Mouse (Mus musculus): Measurements from ENCODE around the gene Ubac1.

The Ubac1 gene

DNA sequence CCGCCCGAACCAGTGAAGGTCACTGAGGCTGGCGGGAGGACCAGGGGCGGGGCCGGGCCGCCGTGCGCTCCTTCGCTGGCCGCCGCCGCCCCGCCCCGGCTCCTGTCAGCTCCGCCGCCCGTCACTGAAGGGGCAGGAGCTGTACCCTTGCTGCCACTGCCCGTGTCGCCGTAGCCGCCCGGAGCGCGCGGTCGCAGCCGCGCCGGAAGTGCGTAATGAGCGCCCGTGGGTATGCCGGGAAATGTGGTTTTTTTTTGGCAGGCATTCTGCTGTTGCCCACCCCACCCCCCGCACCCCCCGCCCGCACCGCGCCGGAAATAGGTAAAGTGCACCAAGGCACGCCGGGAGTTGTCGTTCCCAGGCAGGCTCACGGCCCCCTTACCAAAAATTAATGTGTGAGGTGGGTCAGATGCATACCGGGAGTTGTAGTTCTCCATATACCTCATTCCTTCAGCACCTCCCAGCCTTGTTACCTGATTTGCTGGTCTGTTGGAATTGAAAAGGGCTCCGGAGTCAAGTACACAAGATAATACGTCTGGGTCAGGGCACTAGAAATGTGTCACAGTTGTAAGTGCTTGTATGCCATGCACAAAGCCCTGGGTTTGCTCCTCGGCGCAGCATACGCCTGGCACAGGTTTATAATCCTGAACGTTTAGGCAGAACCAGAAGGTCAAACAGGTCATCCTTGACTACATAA, at the start of gene Ubac1:
Ubac1 (minus strand) TSS at position 187 of the 697 bp plus-strand sequence.
- peak; percentile 95 for DNase-seq (ENCODE audit: low read depth, low spot score)

DNA sequence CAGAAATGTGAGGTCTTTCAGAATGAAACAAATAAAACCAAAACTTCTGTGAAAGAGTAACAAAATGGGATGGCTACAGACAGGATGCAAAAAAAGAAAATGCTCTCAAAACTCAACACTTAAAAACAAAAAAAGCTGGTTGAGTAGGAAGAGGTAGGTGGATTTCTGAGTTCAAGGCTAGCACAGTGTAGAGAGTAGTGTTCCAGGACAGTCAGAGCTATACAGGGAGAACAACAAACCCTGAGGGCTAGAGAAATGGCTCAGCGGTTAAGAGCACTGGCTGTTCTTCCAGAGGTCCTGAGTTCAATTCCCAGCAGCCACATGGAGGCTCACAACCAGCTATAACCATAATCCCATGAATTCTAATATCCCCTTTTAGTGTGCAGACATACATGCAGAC, 47.0 kb upstream of the Ubac1 start:
- DNase-seq (ENCODE audit: low read depth, low spot score), result no peak

DNA sequence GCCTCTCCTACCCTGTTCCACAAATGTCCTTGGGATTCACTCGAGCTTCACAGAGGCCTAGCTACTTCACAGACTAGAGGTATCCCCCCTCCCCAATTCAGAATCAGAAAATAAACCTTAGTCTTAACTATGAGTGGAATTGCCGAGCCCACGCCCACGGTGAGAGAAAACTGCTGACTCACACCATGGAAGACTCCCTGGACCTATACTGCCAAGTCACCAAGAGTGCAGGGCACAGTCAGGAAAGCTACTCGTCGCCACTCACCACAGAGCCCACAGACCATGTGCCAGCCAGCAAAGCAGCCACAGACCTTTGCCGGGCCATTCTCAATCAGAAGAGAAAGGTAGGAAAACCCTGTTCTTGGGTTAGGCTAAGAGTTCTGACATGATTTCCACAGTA, 46.6 kb upstream of the Ubac1 start:
- DNase-seq (ENCODE audit: low read depth, low spot score), result no peak

DNA sequence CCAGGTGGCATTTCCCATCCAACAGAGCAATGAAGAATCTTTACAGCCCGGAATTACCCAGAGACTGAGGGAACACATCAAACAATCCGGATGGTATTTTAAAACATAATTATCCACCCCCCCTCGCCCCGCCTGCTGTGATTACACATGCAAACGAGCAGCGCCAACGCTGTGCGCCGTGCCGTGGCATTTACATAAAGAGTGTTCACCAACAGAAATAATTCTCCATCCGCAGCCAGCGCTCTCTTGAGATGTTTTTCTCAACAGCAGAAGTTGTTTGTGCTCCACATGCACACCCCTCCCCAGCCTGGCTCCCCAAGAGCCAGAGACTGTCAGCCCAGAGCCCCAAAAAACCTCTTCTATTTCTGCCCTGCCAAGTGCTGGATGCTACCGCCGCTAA, 45.0 kb upstream of the Ubac1 start:
- DNase-seq (ENCODE audit: low read depth, low spot score), result no peak

DNA sequence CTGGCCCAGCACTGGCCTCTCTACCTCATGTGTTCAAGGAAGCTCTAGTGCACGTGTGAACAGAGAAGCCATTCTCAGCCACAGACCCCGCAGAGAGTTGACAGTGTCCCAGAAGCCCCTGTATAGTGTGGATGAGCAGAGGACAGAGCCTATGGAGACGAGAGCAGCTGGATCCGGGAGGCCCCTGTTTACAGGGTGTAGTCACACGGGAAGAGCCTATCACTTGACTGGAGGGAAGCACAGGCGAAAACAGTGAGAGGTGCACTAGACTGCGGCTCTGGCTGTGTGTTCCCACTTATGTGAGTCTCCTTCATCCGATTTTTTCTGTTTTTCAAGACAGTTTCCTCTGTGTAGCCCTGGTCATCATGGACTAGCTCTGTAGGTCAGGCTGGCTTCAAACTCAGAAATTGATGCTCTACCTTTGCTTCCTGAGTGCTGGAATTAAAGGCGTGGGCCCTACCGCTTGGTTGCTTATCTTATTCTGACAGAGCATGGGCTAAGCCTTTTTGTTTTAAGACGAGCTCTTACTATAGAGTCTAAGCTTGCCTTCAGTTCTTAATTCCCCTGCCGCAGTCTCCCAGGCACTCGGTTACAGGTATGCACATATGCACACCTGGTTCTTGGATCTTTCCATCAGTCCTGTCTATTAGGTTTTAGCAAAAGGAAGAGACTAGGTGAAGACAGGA, 41.3 kb upstream of the Ubac1 start:
- DNase-seq (ENCODE audit: low read depth, low spot score), result no peak

DNA sequence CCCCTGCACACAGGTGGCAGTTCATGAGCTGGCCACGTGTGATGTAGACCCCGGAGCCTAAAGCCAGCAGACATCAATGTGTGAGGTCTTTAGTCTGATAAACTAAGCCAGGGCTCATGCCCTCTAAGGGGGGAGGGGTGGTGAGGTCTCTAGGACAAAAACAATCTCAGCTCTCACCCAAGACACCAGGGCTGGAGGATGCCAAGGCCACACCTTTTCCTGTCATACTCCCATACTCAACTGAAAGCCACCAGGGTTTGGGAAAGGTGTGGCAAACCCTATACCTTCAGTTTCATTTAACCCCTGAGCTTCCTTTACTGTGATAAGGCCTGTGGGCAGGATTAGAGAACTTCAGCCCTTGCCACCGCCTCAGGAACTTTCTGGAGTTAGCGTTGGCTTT, 40.7 kb upstream of the Ubac1 start:
- no peak for DNase-seq (ENCODE audit: low read depth, low spot score)

DNA sequence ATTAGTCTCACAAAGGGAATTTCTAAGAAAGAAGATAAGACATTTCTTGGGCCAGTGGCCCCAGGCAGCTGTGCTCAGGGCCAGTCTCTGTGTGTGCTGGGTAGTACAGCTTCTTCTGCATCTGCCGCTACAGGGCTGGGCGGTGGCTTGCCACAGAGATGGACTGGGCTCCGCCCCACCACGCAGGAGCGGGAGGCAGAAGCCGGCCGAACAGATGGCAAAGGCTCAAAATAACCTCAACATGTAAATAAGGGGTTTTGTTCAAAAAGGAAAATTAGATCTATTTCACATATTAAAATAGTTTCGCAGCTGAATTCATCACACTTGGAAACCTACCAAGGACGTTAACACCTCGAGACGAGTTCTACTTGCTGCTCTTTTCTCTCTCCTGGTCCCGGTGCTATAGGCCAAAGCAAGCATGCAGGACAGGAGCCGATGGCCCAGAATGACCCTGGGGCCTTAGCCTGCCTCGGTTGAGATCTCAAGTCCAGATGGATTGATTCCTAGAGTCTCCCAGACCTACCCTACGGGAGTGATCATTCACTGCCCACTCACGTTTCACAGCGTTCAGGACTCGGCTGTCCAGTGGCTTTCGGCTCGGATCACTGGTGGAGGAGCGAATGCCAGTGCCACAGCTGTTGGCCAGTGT, 39.6 kb upstream of the Ubac1 start:
- DNase-seq (ENCODE audit: low read depth, low spot score), result no peak

DNA sequence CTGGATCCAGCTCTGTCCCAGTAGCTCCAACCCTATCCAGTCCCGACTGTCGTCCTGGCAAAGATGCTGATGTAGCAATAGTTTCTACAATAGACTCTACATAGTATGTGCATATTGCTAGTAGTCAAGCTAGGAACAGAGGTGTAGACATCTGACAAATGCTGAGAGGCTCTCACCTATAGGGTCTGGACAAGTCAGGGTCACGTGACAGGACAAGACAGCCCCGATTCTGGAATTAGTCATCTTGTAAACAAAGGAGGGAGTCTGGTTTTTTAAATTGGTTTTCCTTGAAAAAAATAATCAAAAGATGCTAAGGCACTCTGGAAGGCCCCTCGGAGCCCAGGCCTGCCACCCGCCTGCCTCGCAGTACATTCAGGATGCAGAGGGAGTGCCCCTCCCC, 35.5 kb upstream of the Ubac1 start:
- no peak for DNase-seq (ENCODE audit: low read depth, low spot score)

DNA sequence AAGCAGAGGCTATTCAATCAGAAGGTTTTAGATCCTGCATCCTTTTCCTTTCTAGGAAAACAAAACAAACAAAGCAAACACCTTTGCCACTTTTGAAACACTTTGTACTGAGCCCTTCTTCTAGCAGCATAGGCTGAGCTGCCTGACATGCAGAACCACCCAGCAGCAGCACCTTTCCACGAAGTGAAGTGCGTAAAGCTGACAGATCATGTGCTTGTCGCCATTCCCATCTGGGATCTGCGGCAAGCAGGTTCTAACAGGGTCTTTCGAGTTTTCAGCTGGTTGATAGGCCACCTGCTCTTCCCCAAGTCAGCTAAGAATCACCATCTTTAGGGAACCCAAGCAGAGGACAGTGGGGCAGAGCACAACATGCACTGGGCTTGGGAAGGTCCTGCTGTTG, 34.7 kb upstream of the Ubac1 start:
- DNase-seq (ENCODE audit: low read depth, low spot score), result no peak

DNA sequence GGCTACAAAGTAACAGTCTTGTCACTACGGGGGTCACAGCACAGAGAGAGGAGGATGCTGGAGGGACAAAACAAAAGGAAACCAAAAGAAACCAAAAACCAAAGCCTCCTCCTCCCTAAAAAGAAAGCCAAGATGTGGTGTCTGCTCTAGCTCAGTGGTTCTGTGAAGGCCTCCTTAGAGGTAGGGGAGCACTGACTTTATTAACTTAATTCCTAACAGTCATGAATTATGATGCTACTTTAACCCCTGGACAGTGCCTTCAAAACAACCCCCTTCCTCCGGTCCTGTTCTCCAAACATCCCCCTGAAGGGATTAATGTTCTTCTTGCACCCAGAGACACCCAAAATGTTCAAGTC, 34.2 kb upstream of the Ubac1 start:
- no peak for DNase-seq (ENCODE audit: low read depth, low spot score)

DNA sequence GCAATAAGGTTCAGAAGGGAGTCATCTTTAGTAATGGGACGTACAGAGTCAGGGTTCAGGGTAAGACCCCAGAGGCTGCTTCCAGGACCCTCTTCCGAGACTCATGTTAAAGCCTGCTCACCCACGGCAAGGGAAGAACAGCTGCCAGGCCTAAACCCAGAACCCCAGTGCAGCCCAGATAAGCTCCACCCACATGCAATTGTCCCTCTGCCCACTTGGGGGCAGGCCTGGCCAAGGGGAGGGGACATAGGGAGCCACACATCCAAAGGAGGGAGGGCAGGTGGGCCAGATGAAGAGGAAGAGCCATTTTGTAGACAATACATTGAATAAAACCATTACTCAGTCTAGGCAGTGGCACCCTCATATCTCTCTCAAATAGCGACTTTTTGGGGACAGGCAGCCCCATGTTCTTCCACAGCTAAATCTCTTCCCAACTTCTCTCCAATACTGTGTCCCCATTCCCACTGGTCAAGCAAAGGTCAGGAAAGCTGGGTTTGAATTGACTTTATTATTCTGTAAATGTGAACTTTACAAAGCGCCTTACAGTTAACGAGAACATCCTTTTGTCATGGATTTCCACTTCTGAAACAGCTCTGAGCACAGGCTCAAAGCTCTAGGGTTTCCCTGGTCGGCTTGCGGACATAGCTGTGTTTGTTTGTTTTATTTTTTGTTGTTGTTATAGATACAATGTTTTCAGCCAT, 33.6 kb upstream of the Ubac1 start:
- DNase-seq (ENCODE audit: low read depth, low spot score), result peak; percentile 67

DNA sequence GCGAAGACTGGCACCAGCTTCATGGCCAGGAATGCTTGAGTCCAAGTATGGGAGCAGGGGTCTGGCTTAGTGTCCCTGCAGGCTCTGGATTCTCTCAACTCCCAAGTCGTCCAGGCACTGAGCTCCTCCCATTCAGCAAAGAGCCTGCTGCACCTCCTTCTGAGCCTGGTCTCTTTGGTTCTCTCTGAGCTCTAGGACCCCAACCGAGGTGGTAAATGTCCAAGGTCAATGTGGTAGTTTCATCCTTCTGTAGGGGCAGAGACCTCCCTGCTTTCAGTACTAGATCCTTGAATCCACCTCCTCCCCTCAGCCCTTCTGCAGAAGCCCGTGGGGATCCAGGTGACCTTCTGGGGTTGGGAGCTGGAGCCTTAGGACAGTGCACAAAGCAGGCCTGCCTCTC, 31.3 kb upstream of the Ubac1 start:
- no peak for DNase-seq (ENCODE audit: low read depth, low spot score)

DNA sequence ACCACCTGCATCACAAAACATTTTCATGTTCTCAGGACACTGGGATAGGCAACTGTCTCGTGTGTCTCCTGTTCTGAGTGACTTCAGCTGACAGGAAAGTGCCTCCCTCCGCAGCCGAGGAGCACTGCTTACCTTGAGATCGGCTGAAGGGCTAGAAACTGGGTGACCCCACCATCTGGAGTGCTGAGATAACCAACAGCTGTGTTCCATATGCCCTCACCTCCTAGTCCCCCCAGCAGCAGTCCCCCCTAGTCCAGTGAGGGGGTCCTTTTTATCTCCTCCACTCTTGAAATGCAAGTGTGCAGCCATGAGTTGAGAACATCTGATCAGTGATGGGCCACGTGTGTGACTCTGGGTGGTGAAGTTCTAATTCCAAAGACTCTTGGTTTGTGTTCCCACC, 27.3 kb upstream of the Ubac1 start:
- no peak for DNase-seq (ENCODE audit: low read depth, low spot score)

DNA sequence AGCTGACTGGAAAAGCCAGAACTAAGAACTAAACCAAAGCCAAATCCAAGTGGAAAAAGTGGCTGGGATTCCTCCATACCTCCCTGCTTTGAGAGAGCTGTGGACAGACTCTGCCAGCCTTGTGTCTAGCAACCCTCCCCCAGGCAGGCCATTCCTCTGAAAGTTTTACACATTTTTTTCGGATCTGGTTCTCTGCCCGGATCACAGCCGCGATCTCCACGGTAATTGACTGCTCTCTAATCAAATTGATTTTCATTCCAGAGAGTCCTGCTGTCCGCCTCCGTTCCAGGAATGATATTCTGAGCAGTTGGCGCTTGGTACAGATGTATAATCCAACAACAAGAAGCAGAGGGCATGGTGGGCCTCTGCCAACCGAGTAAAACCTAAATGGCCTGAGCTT, 22.7 kb upstream of the Ubac1 start:
- no peak for DNase-seq (ENCODE audit: low read depth, low spot score)

DNA sequence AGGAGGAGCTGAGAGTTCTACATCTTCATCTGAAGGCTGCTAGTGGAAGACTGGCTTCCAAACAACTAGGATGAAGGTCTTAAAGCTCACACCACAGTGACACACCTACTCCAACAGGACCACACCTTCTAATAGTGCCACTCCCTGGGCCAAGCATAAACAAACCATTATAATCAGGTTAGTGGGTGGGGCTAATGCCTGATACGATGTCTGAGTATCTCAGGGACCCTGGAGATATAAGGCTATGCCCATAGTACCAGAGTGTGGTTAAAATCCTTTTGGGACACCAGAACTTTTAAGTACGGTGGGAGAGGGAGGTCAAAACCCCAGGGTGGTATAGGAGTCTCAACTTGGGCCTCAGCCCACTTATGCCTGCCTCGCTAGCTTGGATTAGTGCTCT, 21.1 kb upstream of the Ubac1 start:
- no peak for DNase-seq (ENCODE audit: low read depth, low spot score)

DNA sequence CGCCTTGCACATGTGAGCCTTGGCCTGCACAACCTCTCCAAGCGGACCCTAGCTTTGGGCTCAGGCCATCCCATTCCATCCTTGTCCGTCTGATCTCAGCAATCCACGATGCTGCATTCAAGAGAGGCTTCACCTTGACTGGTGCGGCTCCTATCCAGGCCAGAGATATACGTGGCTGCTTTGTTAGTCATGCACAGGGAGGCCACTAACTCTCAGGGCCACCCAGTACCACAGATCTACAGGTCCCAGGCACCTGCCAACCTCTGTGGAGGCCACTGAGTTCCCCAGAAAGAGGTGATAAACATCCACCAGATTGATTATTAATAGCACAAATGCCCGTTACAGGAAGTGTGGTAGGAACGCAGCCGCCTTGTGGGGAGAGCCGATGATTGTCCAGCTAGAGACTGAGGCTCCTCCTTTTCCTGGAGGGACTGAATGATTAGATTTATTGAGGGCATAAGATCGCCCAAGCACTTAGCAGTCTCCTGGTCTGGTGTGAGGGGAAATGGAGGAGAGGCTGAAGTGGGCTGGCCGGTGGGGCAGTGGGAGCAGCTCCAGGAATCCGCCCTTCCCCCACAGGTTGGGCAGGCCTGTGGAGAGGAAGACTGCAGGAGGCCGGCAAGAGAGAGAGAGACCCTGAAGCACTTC, 19.7 kb upstream of the Ubac1 start:
- DNase-seq (ENCODE audit: low read depth, low spot score), result peak; percentile 5

DNA sequence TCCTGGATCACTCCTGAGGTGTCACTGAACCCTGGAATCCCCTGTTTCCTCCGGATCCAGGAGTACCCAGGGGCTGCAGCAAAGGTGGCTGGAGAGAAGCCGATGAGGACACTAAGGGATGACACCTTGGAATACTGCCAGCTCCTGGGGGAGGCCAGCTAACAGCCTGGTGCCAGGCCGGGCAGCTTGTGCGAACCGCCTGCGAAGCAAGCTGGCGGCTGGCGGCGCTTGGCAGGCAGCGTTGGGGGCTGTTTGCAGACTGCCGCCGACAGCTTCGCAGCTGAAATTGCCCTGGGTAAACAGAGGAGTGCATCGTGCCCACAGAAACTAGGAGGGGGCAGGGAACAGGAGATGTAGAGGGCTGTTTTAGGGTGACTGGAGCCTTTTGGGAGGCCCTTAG, 18.4 kb upstream of the Ubac1 start:
- no peak for DNase-seq (ENCODE audit: low read depth, low spot score)

DNA sequence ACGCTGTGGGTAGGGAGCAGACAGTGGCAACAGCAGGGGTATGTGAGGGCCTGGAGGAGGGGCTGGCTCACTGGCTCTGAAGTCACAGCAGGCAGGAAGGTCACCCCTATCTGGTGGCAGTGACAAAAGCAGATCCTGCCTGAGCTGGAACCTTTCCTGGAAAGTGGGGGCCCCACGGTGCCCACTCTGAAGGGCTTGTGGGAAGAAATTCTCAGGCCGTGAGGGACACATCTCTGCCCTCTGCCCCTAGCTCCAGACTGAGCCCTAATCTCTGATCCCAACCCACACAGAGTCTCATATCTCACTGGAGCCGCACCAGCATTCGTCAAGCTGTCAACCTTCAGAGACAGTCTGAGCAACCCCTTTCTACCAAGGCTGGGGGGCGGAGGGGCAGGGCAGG, 15.8 kb upstream of the Ubac1 start:
- DNase-seq (ENCODE audit: low read depth, low spot score), result no peak

DNA sequence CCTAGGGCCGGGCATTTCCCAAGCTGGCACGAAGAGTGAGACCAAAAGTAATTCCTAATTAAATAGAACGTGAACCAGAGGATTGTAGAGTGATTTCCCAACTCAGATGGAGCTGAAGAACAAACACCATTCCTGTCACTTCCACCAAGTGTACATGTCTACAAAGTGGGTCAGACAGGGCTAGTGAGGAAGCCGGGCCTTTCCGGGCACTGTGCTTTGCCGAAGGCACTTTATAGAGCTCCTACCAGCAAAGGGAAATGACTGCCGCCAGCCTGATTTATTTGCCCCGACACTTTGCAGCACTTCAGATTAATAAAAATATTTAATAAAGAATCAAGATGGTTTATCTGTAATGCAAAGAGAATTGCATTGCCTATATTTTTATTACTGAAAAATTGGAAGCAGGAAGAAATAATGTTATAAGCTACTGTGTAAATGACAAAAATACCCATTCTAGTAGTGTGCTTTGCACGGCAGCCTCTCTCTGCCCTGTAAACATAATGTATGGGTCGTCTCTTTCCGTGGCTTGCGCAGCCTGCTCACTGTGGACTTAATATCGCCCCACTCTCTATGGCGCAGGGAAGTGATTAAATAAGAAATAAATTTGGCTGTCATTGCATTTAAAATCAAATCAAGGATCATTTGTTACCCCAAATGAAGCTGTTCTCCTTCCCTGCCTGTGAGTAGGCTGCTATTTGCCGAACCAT, 12.9 kb upstream of the Ubac1 start:
- no peak for DNase-seq (ENCODE audit: low read depth, low spot score)

DNA sequence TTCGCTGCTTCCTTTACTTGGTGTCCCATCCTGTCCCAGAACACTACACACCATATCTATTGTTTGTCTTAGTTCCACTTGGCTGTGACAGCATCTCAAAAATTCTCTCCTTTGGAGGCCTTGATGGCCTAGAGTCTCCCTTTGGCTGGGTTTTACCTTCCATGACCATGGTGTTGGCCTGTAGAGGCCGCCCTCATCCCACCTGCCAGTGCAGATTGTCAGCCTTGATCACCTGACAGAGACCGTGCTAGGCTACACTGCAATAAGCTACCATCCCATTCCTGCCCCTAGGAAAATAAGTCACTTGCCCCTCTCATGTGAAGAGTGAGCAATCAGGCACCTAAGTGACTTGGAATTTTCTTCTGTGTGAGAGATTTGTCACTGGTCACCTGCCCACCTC, 8.7 kb upstream of the Ubac1 start:
- DNase-seq (ENCODE audit: low read depth, low spot score), result peak; percentile 7
